Mouse (Mus musculus) kidney, postnatal 4 days (tissue): ENCODE data around the gene Pfkm.

Experiments
- DNase-seq, 2 experiments: peaks; one replicate each; pipeline ENCODE4 v3.0.0; 2021; ENCODE audit warnings: mixed read lengths in 2 of 2

The Pfkm gene

GRCm38 (mm10) chr15:98142515-98142914, 50.1 kb downstream of the Pfkm start:
- DNase-seq, result no peak

DNA sequence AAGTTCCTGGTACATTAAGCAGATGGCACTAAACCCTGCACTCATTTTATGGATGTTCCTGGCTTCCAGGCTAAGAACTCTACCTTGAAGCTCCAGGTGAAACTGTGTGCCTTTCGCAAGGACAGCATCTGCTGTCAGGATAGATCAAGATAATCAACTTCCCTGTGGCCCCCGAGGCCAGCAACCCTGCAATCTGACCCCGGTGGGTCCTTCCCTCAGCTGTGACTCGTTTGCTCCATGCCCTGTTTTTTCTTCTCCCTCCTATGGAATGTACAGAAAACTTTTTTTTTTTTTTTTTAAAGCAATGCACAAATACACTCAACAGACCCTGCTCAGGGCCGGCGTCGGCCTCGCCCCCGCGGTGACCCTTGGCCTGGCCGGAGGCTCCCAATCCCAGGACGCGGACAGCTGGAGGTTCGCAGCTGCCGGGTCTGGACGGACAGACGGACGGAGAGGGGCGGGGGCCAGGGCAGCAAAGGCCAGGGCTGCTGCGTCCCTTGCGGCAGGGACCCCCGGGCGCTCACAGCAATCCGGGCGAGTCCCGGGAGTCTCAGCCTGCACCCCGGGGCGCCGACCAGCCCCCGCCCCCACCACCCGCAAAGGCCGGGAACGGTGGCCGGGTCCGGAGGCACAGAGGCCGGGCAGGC, 52.6 kb downstream of the Pfkm start:
- DNase-seq, result peak; percentile 59 to 74

DNA sequence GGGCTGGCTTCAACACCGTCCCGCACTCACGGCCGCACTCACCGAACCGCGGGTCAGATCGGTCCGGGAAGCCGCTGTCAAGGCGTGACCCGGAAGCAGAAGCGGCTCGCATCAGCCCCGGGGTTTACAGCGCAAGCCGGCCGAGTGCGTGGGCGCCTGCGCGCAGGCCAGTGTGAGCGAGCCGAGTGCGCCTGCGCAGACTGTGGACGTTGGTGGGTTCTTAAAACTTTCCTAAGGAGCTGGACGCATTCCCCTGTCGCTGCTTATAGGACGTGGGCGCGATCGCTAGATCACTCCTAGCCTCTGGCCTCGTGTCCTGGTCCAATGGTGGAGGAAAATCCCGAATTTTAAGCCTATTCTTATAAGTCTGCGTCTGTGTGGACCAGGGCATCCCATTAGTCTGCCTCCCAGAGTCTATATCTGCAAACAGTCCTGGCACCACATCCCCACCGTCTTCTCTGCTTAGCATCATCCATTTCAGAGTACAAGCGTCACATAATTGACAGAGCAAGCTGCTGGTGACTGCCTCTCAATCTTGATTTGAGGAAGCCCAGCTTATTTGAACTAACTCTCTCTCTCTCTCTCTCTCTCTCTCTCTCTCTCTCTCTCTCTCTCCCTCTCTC, 53.3 kb downstream of the Pfkm start:
- DNase-seq, result peak; percentile 96 to 98

DNA sequence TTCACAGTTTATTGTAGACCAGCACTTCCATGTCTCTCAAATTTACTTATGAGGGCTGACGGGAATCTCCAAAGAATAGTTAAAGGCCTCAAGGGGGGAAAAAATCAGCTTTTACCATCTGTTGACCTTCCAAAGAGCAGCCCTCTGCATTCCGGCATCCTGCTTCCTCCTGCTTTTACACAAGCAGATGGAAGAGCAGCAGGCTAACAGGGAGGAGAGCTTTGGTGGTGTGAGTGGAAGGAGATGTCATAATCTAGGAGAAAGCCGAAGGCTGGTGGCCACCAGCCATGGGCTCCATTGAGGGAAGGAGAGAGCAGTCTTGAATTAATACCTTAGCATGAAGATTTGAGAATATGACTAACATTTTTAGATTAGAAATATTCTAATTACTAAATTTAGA, 56.0 kb downstream of the Pfkm start:
- no peak for DNase-seq

- no peak for DNase-seq
Observed at GRCm38 (mm10) chr15:98149166-98149602, 56.8 kb downstream of the Pfkm start.

DNA sequence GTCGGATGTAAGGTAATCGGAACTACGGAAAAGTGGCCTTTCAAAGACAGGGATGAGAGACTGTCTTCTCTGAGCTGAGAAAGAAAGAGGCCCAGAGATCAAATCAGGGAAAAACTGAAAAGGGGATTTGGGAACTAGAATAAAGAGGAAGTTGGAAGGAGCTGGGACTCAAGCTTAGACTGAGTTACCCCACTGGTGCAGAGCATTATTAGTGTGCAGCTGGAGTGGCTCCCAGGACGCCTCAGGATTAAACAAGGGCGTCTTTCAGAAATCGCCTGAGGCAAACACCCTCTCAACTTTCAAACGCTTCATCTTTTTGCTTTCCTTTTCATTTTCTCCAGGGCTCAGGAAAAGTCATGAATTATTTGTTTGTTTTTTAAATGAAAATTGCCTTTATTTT, 60.5 kb downstream of the Pfkm start:
- no peak for DNase-seq

GRCm38 (mm10) chr15:98153625-98154024, 61.2 kb downstream of the Pfkm start:
- peak in 1 of 2 experiments; percentile 31 for DNase-seq

- DNase-seq, result no peak
Observed at GRCm38 (mm10) chr15:98154146-98154545, 61.8 kb downstream of the Pfkm start.

DNA sequence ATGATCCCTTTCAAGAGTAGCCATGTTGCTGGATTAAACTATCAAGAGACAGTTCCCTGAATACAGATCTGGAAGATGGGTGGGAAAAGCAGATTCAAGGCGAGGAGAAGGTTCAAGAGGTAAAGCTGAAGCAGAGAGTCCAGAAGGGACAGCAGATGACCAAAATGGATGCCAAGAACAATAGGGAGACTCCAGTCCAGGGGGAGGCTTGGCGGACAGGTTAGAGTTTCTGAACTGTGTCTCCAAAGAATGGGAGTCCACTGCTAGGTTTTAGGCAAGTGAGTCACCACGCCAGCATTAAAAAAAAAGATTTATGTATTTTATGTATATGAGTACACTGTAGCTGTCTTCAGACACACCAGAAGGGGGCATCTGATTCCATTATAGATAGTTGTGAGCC, 62.2 kb downstream of the Pfkm start:
- no peak for DNase-seq

- DNase-seq, result no peak
Observed at GRCm38 (mm10) chr15:98155272-98155671, 62.9 kb downstream of the Pfkm start.

DNA sequence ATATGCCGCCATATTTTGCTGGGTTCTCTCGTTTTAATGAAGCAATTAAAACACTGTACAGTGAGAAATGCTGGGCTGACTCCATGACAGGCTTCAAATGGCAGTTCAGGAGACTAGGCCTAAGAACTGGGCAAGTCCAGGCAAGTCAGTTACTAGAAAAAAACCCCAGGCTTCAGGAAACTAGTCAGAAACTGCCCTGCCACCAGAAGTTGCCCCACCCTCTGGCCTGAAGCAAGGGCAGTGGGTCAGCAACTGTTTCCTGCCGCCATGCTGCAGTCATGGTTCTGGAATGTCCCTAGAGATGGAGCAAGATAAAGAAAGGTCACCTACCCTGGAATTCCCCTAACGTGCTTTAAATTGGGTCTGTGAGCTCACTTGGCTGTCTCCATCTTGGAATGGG, 63.6 kb downstream of the Pfkm start:
- no peak for DNase-seq

DNA sequence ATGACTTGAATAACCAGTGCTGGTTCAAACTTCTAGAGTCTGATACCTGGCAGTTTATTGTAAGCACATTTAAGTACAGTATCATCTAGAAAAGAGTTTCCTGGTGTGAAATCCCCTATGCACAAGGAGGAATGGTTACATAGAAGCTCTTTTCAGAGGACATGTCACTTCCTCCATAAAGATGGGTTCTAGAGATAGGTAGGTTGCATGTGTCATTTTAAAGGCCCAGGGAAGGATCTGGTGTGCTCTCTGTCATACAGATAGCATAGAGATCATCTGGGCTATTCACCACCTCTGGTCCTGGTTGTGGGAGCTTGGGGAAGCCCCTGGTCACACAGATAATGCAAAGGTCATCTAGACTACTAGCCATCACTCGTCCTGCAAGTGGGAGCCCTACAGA, 64.9 kb downstream of the Pfkm start:
- no peak for DNase-seq

DNA sequence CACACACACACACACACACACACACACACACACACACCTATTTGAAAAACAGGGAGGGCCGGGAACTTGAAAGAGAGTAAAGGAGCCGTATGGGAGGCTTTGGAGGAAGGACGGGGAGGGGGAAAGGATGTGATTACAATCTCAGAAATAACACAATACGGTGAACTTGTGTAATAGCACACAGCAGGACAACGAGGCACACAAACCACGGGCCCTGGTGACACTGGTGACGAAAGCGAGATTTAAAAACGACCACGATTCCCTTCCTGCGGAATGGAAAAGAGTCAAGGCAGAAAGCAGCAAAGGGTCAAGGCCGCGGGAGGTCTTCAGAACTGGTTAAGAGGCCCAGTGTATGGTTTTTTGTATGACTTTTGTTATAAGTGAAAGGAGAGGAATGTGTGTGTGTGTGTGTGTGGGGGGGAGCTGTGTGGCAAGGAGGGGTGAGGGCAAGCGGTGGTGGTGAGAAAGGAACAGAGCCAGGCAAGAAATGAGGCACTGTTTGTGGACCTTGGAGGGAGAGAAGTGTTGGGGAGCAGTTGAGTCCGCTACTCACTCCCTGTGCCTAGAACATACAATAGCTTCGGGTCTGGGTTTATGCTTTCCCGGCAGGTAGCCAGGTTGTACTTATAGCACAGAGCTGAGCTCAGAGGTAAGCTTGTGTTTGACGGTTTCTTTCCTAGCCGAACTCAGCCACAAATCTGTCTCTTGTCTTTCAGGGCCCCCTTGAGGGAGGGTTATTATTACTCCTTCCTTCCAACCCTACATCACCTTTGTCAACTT, 68.8 kb downstream of the Pfkm start:
- DNase-seq, result no peak

DNA sequence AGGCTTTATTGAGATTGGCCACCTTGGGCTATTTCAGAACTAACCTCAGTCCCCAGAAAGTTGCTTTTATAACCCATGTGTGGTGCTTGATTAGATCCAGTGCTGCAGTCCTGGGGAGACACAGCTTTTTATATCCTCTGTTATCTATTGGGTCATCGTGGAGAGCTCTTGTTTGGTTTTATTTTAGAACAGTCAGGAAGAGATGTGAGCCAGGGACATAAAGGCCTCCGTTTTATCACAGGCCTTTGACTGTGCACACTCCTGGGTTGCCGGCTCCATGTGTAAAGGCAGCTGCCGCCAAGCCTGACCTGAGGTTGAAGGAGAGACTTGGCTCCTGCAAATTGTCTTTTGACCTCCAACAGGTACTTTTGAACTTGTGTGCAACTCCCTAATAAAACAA, 70.2 kb downstream of the Pfkm start:
- DNase-seq, result no peak

GRCm38 (mm10) chr15:98165525-98165924, 73.1 kb downstream of the Pfkm start, which contains the start of gene Asb8:
TSS of gene Asb8 (minus strand) at chr15:98165625.
- DNase-seq, result no peak

DNA sequence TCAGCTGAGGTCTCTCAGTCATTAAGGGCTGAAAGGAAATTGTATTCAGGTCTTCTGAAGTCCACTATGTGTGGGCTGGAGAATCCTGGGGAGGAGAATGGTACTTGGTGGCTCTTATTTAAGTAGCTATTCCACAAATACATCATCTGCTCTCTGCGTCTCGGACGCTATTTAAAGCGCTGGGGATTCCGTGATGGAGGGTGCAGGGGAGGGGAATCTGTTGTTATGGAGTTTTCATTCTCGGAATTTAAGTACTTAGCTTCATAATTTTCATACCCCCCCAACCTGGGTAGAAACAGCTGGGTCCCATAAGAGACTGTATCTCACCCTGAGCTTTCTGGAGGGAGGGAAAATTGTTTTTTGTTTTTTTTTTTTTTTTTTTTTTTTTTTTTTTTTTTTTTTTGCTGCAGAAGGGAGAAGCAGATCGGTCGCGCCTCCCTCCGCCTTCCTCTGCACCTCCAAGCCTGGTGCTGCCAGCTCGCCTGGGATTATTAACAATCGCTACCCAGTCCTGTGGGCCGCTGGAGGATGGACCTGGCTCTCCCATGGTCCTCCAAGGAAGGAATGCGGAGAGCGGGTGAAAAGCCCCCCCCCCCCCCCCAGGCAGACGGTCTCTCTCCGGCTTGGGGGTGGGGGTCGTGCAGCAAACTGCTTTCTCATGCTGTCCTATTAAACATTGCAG, 74.7 kb downstream of the Pfkm start, which contains the start of gene Ccdc184:
Ccdc184 (plus strand) TSS at position 196 of the 682 bp plus-strand sequence.
- no peak for DNase-seq

GRCm38 (mm10) chr15:98167645-98168621, 75.5 kb downstream of the Pfkm start:
- peak; percentile 77 to 83 for DNase-seq

DNA sequence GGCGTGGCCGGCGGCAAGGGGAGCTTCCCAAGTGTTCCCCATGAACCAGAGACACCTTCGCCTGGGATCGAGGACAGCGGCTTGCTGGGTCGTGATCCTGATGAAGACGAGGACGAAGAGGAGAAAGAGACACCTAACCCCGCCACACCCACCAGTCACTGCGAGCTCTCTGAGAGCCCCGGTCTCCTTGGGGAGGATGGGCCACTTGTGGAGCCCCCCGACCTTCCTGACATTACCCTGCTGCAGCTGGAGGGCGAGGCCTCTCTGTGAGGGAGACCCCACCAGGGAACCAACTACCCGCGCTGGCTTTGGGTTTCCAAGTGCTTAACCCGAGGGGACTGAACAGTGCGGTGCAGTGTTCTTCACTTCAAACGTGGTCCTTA, 76.2 kb downstream of the Pfkm start:
- DNase-seq, result no peak

DNA sequence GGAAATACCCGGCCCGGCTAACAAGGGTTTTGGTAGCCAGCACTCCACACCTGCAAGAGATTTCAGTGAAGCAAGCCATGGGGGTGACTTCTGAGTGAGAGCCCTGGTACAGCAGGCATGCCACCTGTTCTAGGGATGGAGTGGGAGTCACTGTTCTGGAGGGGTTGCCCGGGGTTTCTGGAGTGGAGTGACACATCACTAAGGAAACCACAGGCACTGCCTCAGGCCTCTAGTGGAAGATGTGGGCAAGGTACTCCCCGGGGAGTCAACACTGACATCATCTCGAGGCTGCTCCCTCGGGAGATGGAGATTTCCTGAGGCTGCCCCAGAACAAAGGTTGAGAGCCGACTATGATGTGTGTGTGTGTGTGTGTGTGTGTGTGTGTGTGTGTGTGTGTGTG, 78.0 kb downstream of the Pfkm start:
- DNase-seq, result peak in 1 of 2 experiments; percentile 18

GRCm38 (mm10) chr15:98170917-98171316, 78.5 kb downstream of the Pfkm start:
- no peak for DNase-seq

DNA sequence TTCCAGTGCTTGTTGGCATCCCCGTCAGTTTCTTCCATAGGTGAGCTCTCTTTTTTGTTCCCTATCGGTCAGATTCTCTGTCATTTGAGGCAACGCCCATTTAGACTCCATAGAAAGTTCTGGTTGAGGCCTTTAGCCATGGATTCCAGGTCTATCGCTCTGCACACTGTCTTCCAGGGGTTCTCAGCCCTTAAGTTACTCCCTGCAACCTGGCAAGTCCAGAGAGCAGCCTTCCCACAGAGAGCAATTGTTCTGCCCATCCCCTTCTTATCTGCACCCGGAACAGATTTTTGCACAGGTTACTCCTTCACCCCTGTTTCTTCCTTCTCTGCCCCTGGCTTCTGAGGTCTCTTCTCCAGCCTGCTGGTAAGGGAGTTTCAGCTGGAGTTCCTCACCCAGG, 79.7 kb downstream of the Pfkm start:
- no peak for DNase-seq

DNA sequence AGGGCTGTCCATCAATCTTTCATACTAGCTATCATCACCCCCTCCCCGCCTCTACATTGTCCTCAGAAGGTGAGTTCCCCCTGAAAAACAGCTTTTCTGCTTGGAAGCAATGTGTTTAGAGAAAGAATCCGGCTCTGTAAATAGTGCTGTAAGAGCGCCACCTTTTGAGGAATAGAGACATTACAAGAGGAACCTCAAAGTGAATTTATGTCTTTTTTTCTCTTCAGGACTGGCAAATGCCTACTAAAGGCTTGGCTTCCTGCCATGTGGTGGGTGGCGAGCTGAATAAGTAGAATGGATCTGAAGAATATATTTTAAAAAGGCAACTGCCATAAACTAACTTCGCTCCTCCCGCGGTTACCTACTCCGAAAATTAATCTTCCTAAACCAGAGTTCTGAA, 81.4 kb downstream of the Pfkm start:
- DNase-seq, result peak; percentile 21 to 43
